Mouse (Mus musculus): Measurements from ENCODE around the gene Cox8b.

The Cox8b gene

DNA sequence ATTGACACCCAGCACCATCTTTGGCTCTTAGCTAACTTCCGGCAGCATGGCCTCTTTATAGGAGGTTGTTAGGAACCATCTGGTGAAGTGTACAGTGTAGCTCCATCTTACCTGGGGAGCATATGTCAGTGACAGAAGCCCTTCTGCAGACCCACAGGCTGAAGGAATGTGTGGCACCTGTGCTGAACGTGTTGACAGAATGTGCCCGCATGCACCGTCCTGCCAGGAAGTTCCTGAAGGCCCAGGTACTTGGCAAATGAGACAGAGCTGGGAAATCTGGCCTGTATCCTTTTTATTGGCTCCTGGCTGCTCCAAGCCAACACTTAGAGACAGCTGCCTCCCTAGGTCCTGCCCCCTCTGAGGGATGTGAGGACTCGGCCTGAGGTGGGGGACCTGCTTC lies 39.5 kb downstream of the Cox8b start:
- DNase-seq (ENCODE audit: low read depth) = no peak

- DNase-seq (ENCODE audit: low read depth) = peak; percentile 78
Observed at GRCm38 (mm10) chr7:140859997-140860396, 40.2 kb downstream of the Cox8b start.

- DNase-seq (ENCODE audit: low read depth) = no peak
Observed at GRCm38 (mm10) chr7:140858746-140859145, 41.5 kb downstream of the Cox8b start.

- DNase-seq (ENCODE audit: low read depth) = peak; percentile 39
Observed at GRCm38 (mm10) chr7:140857550-140858505, 42.4 kb downstream of the Cox8b start, which contains the start of gene Bet1l. Gene Bet1l (minus strand): TSS chr7:140857577.

GRCm38 (mm10) chr7:140856785-140857549 lies 43.3 kb downstream of the Cox8b start, which contains the start of gene Ric8a:
Gene Ric8a (plus strand): TSS chr7:140856957.
- peak; percentile 90 for DNase-seq (ENCODE audit: low read depth)

- DNase-seq (ENCODE audit: low read depth) = peak; percentile 96
Observed at GRCm38 (mm10) chr7:140855860-140856784, 44.1 kb downstream of the Cox8b start, which contains the start of gene Gm45785. Gene Gm45785 (minus strand): TSS chr7:140856331.

- DNase-seq (ENCODE audit: low read depth) = no peak
Observed at GRCm38 (mm10) chr7:140855181-140855580, 45.1 kb downstream of the Cox8b start.

- no peak for DNase-seq (ENCODE audit: low read depth)
Observed at GRCm38 (mm10) chr7:140854483-140854882, 45.8 kb downstream of the Cox8b start.

GRCm38 (mm10) chr7:140853386-140853785 lies 46.9 kb downstream of the Cox8b start:
- DNase-seq (ENCODE audit: low read depth) = no peak

DNA sequence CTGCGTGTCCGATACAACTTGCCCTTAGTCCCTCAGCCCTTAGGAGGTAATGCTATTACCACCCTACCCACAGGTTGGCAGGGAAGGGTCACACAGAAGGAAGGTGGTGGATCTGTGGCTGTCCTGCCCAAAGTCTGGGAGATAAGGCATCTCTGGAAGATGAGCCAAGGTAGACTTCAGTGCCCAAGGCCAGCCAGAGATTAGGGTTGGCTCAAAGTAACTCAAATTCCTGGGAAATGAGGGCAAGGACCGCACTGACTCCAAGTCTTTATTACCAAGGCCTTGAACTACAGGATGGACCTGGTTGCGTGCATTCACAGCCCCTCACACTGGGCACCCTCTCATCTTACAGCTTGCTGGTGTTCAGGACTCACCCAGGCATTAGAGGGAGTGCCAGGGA lies 48.3 kb downstream of the Cox8b start:
- no peak for DNase-seq (ENCODE audit: low read depth)

Measured in 416B (cell line).